Mouse (Mus musculus) fat pad, adult 2 months (tissue): Measurements from ENCODE around the gene Rgma.

Experiments used
- DNase-seq: peaks from one replicate; pipeline ENCODE4 v3.0.0-alpha.2; 2011; ENCODE audit warnings: low read depth, low spot score; ENCODE audit errors: extremely low read depth

Gene Rgma

DNA sequence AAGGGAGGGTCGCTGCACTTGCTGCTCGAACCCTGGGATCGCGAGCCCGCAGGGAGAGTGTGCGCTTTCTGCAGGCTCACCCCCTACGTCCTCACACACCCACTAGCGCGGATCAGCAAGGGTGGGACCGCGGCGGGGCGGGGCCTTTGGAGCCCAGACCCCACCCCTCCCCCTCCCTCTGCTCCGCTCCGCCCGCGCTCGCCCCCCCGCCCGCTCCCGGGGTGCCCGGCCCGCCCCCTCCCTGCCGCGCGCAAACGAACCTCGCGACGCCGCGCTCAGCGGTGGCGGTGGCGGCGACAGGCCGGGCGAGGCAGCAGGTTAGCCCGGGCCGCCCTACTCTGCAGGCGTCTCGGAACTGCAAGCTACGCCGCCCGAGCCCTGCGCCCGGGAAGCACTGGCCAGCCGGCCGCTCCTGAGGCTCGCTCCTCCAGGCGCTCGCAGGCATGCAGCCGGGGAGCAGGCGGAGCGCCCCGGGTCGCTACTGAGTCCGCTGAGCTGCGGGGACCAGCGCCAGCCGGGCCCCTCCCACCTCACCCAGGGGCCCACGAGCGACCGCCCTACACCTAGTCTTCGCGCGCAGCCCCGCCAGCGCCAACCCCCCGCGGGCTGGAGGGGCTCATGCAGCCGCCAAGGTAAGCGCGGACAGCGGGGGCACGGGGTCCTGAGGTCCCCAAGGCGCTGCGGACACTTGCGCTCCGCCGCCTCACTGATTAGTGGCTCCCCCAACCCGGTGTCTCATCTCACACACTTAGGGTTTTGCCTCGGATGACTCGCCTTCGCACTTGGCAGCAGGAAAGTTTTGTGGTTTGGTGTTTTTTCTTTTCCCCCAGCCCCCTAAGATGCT, at the start of gene Rgma:
TSS of gene Rgma (plus strand) at position 253 of the 844 bp plus-strand sequence.
- DNase-seq = no peak

DNA sequence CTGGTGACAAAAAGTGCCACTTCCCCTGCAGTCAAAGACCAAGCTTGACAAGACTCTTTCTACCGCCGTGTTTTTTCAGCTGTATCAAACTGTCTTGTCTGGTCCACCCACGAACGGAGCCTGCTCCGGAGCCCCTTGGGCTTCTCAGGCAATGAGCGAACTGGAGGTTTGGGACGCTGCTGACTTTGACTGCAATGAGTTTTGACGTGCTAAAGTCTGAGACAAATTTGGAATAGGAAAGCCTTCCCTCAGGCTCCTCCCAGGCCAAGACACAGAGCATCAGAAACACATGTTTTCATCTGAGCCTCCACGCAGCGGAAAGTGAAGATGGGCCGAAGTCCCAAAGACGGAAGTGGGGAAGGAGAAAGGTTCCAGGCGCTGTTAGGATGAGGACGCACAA, 49.1 kb upstream of the Rgma start:
- DNase-seq = no peak

DNA sequence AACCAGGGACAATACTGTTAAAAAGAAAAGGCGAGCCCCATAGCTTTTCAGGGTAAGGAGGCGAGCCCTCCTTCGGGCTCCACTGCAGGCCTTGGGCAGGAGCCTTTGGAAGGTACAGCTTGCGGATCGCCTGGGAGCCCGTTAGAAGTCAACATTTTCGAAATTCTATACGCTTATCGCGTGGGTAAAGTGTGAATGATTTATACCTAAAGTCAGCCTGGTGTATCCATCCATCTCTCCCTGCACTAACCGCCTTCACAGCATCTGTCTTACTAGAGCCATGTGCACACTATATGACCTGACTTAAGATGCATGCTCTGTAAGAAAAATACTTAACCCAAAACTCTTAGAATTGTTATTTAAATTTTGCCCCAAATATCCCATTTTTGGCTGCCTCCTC, 48.6 kb upstream of the Rgma start:
- DNase-seq = no peak

DNA sequence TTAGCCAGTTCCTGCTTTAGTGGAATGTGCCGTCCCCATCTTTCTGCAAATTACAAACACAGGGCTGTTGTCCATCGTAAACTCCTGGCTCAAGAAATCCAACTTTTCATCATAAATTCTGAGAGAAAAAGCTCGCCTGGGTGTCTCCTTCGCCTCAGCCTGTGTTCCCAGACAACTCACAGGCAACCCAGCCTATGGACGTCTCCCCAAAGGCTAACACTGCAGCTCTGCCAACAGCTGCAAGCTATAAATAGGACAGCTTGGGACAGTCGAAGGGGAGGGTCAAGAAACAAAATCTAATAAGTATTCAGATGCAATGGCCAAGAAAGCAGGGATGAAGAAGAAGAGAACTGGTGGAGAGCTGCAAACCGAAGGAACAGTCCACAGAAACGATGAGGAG, 48.1 kb upstream of the Rgma start:
- no peak for DNase-seq

DNA sequence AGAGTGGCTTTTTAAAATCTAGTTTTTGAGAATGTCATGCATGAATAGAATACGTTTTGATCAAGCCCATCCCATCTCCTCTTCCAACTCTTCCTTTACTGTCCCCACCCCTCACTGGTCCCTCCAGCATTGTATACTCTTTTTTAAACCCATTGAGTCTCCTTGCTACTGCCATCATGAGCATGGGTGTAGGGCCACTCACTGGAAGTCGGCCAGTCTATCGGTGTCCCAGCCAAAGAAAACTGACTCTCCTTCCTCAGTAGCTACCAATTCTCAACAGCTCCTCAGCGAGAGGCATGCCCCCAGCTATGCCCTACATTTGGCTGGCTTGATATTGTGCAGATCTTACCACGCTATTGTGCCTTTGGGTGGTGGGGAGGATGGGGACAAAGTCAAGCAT, 47.7 kb upstream of the Rgma start:
- no peak for DNase-seq

DNA sequence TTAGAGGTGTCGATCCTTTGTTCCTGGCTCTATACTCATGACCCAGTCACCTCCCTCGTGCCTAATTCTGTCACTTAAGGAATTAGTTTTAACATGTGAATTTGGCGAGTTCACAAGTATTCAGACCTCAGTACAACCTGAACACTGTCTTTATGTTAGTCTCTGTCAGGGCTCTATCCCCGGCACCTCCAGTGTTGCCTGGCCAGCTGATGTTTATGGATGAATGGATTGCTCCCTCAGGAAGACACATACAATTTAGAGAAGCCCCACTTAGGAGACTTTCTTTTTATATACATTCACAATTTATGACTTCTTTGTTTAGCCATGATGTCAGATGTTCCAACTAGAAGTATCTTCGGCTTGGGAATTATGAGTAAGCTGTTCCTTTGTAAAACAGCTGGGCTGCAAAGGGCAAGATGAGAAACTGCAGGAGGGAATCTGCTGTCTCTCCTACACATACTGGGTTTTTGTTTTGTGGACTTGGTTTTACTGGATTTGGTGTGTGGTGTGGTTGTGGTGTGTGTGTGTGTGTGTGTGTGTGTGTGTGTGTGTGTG, 46.6 kb upstream of the Rgma start:
- DNase-seq = no peak

DNA sequence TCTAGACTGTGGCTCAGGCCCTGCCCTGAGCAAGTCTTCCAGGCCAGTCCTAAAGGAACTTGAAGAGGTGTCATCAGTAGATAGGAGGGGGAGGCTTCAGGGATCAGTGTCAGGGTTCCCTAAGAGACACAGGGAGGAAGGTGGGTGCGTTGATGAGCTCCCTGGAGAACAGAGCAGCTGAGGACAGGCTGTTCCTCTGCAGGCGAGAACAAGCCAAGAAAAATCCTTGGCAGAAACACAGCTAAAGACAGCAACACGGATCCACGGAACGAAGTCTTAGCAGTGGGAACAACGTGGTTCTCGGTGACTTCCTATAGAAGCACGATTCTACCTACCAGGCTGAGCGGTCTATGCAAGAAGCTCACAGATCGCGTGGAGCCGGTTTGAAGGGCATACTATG, 44.6 kb upstream of the Rgma start:
- DNase-seq = no peak

DNA sequence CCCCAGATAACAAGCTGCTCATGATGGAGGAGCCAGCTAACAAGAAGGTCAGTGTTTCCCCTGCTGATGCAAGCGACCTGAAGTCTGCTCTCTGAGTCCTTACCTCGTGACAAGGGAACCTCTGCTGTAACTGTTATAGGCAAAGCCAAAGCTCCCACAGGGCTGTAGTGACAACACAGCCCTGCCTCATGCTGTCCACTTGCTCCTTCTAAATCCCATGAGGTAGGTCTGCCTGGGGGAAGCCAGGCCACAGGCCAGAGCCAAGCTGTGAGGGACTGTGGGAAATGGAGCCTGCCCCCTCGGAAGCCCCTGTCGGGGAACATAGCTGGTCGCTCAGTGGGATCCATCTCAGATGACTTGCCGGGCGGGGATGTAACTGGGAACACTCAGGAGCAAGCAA, 43.7 kb upstream of the Rgma start:
- no peak for DNase-seq

DNA sequence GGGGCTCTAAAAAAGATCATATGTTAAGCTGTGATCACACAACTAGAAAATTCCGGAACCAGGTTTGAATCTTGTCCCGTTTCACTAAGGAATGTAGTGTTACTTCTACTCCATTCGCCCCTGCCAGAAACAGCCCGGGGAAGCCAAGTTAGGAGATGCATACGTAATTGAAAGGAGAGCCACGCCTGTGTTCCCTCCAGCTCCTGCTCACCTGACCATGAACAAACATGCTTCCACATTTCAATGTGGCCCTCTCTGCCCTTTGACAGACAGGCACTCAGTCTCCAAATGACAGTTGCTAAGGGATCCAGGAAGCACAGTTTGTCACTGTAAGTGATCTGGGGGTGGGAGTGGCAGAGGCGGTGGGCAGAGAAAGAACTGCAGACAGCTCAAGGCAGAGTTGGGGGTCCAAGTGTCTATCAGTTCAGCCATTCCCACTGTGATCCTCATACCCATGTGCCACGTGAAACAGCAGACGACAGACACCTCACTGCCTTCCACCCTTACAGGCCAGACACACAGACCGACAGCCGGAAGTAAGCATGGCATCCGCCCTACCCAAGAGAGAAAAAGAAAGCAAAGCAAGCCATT, 41.8 kb upstream of the Rgma start:
- no peak for DNase-seq

DNA sequence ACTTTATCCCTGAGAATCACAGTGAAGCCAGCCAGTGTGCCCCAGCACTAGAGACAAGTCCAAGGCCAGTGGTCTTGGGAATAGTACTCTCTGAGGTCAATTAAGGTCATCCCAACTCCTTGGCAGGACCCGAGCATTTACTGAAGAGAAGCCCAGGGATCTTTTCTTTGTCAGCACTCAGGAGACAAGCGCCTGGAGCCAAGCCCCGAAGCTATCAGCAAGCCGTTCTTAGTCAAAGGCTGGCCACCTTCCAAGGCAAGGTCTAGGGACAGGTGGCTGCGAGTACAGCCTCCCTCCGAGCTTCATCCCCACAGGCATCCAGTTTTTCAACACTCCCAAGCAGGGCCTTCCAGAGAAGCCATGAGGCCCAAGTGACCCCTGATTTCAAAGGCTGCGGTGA, 40.4 kb upstream of the Rgma start:
- no peak for DNase-seq

DNA sequence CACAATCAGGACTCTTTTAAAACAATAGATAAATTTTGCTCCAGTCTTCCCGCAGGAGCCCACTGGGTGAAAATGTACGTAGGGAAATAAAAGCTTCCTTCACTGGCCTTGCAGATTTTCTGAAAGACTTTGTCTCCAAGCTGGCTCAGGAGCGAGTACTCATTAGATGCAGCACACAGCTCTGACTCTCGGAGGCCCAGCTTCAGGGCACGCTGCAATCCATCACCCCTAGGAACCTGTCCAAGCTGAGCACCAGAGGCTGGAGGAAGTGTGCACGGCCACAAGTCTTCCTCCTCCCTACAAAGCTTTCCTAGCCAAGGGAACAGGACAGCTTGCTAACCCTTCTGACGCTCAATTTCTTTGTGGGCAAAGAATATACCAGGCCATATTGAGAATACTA, 38.9 kb upstream of the Rgma start:
- DNase-seq = no peak

DNA sequence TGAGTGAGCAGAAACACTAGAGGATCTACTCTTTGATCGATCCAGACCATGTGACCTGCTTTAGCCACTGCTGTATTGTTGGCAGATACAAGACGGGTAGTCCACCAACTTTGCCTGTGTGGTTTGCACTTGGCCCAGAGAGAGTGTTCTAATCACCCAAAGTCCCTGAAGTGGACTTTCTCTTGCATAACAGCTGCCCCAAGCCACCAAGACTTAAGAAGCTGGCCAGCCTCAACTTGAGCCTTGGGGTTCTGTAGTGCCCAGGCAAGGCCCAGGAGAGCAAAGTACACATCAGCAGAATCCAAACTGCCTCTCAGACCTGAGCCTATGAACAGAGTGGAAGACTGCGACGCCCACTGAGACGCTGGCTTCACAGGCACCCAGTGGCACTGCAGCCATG, 37.0 kb upstream of the Rgma start:
- DNase-seq = peak; percentile 61

DNA sequence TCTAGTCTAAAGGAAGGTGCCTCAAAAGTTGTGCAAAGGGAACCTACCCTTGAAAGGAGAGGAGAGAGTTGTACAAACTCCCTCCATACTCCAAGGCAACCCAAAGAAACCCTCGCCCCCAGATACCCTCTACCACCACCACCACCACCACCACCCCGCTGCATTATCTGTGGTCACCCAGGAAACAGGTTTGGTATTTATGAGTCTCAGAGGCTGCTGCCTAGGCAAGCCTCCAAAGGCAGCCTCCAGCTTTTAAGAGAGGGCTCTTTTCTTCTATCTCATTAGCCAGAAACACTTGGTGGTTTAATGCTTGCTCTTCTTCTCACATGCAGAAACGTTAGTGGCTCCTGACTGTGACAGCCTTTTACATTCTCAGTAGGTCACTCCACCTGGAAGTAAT, 31.5 kb upstream of the Rgma start:
- DNase-seq = no peak

DNA sequence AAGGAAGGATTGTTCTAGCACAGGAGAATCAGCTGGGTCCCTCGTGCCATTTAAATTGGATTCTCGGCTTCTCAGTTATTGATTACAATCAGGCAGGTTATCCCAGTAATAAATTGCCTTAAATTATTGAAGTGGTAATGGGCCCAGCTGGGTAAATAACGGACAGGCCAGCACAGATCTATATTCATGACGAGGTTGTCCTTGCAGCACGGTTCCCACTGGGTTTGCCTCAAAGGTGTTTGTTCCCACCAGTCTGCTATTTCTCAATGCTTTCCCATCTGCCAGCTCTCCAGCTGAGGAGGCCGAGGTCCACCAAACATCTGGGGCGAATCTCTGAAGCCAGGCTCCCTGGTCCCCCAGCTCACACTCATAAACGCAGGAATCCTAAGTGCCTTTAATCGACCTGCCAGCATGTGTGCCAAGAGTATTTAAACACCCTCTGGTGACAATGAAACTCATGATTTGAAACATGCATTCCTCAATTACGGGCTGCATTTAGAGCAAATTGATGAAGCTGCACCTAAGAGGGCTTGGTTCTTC, 26.7 kb upstream of the Rgma start:
- DNase-seq = no peak

DNA sequence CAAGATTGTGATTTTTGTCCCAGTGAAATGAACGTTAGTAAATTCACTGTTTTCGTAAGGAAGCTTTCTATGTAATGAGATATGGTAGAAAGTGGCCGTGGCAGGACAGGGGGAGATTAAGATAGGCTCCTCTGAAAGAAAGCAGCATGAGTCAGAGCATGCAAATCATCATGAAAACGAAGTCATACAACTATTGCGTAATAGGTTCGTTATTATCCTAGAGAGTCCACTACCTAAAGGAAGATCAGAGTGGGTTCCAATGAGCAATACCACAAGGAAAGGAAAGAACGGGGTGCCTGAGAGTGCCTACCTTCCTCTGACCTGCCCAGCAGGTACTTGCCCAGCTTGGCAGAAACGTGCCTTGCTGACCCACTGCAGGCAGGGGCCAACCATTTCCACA, 26.2 kb upstream of the Rgma start:
- DNase-seq = no peak

DNA sequence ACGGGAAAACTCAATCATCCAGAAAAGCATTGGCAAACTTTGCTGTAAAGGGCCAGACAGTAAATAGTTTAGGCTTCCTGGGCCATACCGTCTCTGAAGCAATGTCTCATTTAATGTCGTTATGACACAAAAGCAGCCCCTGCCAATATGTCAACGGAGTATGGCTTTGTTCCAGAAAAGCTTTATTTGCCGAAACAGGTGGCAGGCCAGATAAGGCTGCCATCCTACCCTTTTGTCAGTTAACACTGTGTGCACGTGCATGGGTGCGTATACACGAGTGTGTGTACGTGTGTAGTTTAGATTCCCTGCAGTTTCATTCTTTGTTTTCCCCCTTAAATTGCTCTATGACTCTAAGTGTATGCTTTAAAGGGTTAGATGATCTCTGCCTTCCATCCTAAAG, 20.1 kb upstream of the Rgma start:
- DNase-seq = no peak

DNA sequence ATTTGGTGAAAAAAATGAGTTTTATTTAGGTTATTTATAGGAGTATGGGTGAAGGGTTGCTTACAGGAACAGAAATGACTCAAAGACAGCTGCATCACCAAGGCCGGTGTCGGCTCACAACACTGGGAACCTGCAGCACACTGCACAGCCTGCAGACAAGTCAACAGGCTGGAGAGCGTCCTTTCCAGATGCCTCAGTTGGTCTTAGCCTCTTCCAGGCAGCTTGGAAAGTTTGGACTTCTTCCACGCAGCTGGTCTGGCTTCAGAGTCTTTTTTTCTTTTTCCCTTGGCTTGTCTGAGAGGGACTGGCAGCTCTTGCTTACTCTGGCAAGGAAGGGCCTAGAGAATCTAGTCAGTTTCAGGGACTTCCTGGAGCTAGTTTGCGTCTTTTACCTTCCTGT, 18.4 kb upstream of the Rgma start:
- no peak for DNase-seq

DNA sequence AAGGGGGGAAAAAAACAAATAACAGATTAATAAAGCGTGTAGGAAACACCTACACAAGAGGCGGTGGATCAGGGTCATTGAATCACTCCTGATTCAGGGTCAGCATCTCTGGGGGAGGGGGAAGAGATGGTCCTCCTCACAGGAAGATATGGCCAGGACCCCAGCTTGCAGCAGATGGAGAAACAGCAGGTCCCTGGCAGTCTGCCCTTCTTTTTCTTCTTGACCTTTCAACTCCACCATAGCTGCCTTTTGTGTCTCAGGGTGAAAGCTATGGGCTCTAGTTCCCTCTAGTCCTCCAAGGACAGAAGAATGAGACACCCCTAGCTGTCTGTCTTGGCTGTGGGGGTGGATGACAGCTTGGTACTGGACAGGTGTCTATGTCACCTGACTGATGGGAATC, 17.7 kb upstream of the Rgma start:
- DNase-seq = no peak

DNA sequence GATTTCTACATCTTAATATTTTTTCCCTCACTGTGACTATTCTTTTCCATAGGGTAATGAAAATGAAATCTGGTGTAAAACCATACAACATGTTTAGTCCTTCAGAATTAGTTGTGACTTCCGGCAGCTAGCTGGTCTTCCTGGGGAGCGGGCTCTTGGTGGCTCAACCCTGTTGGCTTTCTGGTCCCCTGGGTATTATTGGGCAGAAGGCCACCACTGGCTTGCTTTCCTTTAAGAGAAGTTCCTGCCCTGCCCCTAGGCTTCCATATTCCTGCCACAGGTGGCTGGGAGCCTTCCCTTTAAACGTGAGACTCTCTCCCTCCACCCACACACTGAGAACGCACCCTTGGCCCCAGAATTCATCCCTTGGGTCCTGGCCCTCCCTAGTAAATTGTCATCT, 9.8 kb upstream of the Rgma start:
- DNase-seq = no peak

DNA sequence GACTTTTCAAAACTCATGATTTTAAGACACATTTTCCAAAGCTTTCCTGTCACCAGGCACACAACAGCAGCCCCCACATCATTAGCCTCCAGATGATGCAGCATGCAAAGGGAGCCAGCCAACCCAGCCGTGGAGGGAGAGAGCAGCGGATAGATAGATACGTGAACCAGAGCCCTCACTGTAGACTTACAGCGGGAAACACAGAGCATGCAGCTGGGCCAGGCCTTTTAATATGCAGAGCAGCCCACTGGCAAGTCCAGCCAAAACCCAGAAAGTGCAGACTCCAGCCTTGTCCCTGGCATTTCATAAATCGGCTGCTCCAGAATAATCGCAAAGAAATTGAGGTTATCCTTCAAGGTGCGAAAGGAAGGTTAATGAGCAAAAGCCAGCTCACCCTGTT, 9.3 kb upstream of the Rgma start:
- DNase-seq = no peak

DNA sequence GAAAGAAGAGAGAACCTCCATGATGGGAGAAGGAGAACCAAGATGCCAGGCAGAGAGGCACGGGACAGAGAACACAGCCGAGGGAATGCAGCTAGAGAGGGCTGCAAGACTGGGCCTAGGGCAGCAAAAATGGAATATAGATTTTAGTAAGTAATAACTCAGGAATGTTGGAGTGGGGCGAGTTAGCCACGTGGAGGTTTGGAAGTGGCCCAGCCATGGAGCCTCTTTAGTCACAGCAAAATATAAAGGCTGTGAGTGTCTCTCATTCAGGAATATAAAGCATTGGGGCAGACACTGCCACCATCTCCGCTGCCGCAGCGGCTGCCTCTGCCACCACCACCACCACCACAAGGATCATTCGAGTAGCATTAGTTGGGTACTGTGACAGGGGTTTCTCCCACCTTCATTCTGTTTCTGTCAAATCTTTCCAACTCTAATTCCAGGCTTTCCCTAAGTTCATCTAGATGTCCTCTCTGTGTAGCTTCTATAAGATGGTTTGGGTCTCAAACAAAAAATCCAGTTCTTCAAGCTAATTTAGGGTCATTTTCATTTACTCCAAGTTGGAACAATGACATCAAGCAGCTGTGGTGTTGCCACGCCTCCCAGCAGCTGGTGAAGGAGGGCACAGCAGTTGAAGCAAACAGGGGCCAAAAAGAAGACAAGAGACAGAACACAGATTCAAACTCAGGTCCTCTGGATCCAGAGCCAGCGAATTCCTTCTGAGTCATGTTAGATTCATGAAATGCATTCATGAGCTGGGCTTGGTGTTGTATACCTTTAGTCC, 7.4 kb upstream of the Rgma start:
- DNase-seq = no peak

DNA sequence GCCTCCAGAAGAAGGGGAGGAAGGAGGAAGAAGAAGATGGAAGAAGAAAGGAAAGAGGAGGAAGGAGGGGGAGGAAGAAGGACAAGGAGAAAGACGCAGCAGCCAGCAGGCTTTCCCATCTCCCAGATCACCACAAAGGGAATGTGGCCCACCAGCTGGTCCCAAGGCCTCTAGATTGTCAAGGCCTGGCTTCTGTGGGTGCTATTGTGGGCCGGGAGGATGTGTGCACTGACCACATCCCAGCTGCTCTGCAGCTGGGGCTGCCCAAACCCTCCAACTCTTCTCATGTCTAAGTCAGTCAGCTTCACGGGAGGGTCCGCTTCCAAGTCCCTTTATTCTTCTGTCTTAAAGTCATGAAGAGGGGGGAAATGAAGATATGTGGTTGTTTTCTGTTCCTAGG, 5.3 kb upstream of the Rgma start:
- DNase-seq = no peak
